Mouse (Mus musculus) urinary bladder, postnatal 4 days (tissue): ENCODE results near the gene 2210407C18Rik.
A peak's percentile ranks its signal among the peaks of the same experiment; 100 is the strongest.

Source experiments
- DNase-seq, 2 experiments: peaks; one replicate each; pipeline ENCODE4 v3.0.0; 2021 to 2022; ENCODE audit warnings: low spot score in 2 of 2

The 2210407C18Rik gene

GRCm38 (mm10) chr11:58615975-58616374, at the start of gene 2210407C18Rik:
Gene 2210407C18Rik, minus strand, starts transcription at chr11:58616075.
- no peak for DNase-seq

- DNase-seq: no peak
Measured at GRCm38 (mm10) chr11:58658596-58658995, 42.7 kb upstream of the 2210407C18Rik start, which contains the start of gene Olfr322. Gene Olfr322, plus strand, starts transcription at chr11:58658782.

- DNase-seq: no peak
Measured at GRCm38 (mm10) chr11:58655151-58655550, 39.3 kb upstream of the 2210407C18Rik start.

- DNase-seq: no peak
Measured at GRCm38 (mm10) chr11:58643350-58643749, 27.5 kb upstream of the 2210407C18Rik start.

GRCm38 (mm10) chr11:58641638-58642358, 25.9 kb upstream of the 2210407C18Rik start:
- DNase-seq: no peak

GRCm38 (mm10) chr11:58641057-58641456, 25.2 kb upstream of the 2210407C18Rik start:
- no peak for DNase-seq

GRCm38 (mm10) chr11:58640272-58640867, 24.5 kb upstream of the 2210407C18Rik start, which contains the start of gene Trim58:
Gene Trim58, plus strand, starts transcription at chr11:58640465.
- no peak for DNase-seq

- DNase-seq: no peak
Measured at GRCm38 (mm10) chr11:58638176-58638701, 22.4 kb upstream of the 2210407C18Rik start.

- DNase-seq: peak in 1 of 2 experiments; percentile 40
Measured at GRCm38 (mm10) chr11:58636376-58636977, 20.6 kb upstream of the 2210407C18Rik start.

- no peak for DNase-seq
Measured at GRCm38 (mm10) chr11:58634878-58635277, 19.0 kb upstream of the 2210407C18Rik start.

- no peak for DNase-seq
Measured at GRCm38 (mm10) chr11:58630401-58630800, 14.5 kb upstream of the 2210407C18Rik start, which contains the start of gene Olfr323. Gene Olfr323, minus strand, starts transcription at chr11:58630501.

- no peak for DNase-seq
Measured at GRCm38 (mm10) chr11:58626146-58626545, 10.3 kb upstream of the 2210407C18Rik start.

GRCm38 (mm10) chr11:58618793-58619192, 2.9 kb upstream of the 2210407C18Rik start:
- DNase-seq: no peak

- no peak for DNase-seq
Measured at GRCm38 (mm10) chr11:58618369-58618768, 2.5 kb upstream of the 2210407C18Rik start.

- no peak for DNase-seq
Measured at GRCm38 (mm10) chr11:58614526-58614925, 1.3 kb downstream of the 2210407C18Rik start.

- DNase-seq: no peak
Measured at GRCm38 (mm10) chr11:58613359-58613758, 2.5 kb downstream of the 2210407C18Rik start.

- DNase-seq: no peak
Measured at GRCm38 (mm10) chr11:58607030-58607429, 8.8 kb downstream of the 2210407C18Rik start.

GRCm38 (mm10) chr11:58606177-58606919, 9.5 kb downstream of the 2210407C18Rik start:
- no peak for DNase-seq

- DNase-seq: no peak
Measured at GRCm38 (mm10) chr11:58605228-58605627, 10.6 kb downstream of the 2210407C18Rik start.

GRCm38 (mm10) chr11:58604688-58605087, 11.2 kb downstream of the 2210407C18Rik start:
- no peak for DNase-seq

GRCm38 (mm10) chr11:58602800-58603560, 12.9 kb downstream of the 2210407C18Rik start:
- DNase-seq: no peak
